Mouse (Mus musculus): ENCODE measurements around the gene Pced1b.

DNA sequence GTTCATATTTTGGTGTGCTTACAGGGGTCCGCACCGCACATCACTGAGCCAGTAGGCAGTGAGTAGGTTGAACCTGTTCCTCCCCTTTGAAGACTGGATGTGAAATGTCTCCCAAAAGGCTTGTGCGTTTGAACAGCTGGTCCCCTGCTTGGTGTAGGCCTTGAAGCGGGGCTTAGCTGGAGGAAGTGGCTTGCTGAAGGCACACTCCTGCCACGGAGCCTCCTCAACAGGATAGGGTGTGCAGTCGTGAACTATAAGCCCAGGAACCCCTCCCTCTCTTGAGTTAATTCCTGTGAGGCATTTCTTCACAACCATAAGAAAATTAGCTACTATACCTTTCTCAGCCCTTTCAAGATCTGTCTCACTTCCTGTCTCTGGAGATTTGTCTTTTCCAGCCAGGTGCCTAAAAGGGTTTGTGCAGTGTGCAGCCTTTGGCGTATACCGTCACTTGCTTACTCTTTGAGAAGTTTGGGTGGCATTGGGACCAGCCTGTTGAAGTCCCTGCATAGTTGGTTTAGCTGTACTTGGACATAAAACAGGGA is 5.7 kb downstream of the Pced1b start:
- no peak for TF ChIP-seq CTCF (IDR thresholded peaks at IDR 0.05; ENCODE audit: insufficient read depth, low read length)
- TF ChIP-seq POLR2A (IDR thresholded peaks at IDR 0.05; ENCODE audit: borderline replicate concordance, extremely low read depth, low read depth, low read length) = no peak
